Mouse (Mus musculus): ENCODE measurements around the gene Gm21905. TPM values are rescaled to one million over a fixed set of nuclear protein-coding genes. Genes with fewer than 3 reads are reported as not detected.

Gene Gm21905
- polyA plus RNA-seq, 1 experiment = not detected

DNA sequence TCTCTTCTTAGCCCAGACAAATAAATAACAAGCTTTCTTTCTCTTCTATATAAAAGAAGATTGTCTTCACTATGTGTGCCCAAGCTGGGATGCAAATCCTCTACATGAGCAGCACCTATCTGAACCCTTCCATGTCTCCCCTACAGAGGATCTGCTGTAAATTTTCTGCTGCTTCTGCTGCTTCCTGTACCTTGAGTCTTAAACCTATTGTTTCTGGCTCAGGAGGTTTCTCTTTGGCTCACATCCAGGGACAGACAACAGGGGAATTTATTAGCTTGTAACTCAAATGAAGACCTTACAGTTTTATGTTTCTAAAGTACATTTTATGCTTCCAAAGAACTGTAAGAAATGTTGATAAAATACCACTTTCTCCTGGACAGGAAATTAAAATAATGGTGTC is 785 bp upstream of the Gm21905 start:
- no peak overlapping the region for H3K4me3 ChIP-seq (replicated peaks; ENCODE audit: control insufficient read depth, low read depth, low read length)
- H3K27ac ChIP-seq (ENCODE audit: control insufficient read depth, insufficient read depth, low read depth, low read length, poor library complexity) = no peak overlapping the region
- H3K4me1 ChIP-seq (ENCODE audit: control insufficient read depth, insufficient read depth, low read length) = no peaks in the 10 kb centered on the region
- TF ChIP-seq CTCF (IDR thresholded peaks at IDR 0.05; ENCODE audit: control insufficient read depth, insufficient read depth, low read length) = no peak

DNA sequence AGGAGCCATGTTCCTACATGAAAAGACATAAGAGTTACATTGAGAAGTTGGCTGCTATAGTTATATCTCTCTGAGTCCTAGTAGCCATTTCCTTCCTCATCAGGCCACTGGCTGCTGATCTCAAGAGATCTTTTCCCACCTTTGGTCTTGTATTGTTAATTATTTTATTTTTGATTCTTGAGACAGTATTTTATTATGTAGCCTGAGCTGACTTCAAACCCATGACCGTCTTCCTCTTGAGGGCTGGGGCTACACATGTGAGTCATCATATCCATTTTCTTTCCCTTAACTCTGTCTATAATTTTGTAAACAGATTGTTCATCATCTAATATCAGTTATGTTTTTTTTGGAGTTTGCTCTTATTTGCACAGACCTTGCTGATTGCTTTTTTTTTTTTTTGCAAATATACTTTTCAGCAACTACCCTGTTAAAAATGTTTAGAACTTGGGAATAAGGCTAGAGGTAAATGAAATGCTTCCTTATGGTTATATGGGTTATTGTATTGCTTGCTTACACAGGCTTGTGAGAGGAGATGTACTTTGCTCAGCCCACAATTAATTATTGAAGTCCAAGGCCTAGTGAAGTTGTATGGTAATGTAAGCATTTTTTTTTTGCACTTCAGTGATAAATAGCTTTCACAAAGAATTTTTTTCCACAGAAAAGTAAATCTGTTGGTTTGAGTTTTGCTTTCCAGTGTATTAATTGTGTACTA is 2.0 kb downstream of the Gm21905 start:
- Histone ChIP-seq H3K4me3 (replicated peaks; ENCODE audit: control insufficient read depth, low read depth, low read length) (no peak overlapping the region), H3K27ac (ENCODE audit: control insufficient read depth, insufficient read depth, low read depth, low read length, poor library complexity) (no peak overlapping the region), H3K4me1 (ENCODE audit: control insufficient read depth, insufficient read depth, low read length) (no peaks in the 10 kb centered on the region)
- TF ChIP-seq CTCF (IDR thresholded peaks at IDR 0.05; ENCODE audit: control insufficient read depth, insufficient read depth, low read length) (no peak), POLR2A (IDR thresholded peaks at IDR 0.05; ENCODE audit: borderline replicate concordance, control insufficient read depth, low read depth, low read length) (no peak)
- 76% methylated on average over 1 of the region's 1 CpGs for WGBS

DNA sequence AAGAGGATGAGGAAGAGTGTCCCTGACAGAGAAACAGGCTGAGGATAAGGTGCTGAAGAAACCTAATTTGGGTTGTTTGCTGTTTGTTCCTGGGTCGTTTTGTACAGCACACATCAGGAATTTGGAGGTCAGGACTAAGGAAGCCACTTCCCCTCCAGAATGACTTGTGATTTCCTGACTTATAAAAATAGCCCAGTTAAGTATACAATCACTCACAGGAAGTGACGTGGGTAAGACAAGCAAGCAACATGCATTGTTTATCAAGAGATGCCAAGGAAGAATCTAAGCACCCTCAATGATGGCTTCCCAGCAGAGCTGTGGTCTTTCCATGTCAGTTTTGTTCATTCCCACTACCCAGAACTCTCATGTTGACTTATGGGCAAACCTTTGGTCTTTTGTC is 3.0 kb downstream of the Gm21905 start:
- WGBS = 1% methylated on average over 2 of the region's 2 CpGs
- H3K4me3 ChIP-seq (replicated peaks; ENCODE audit: control insufficient read depth, low read depth, low read length) = no peak overlapping the region
- no peaks in the 10 kb centered on the region for H3K4me1 ChIP-seq (ENCODE audit: control insufficient read depth, insufficient read depth, low read length)
- H3K27ac ChIP-seq (ENCODE audit: control insufficient read depth, insufficient read depth, low read depth, low read length, poor library complexity) = no peak overlapping the region
- TF ChIP-seq CTCF (IDR thresholded peaks at IDR 0.05; ENCODE audit: control insufficient read depth, insufficient read depth, low read length) = no peak
- no peak for TF ChIP-seq POLR2A (IDR thresholded peaks at IDR 0.05; ENCODE audit: borderline replicate concordance, control insufficient read depth, low read depth, low read length)

DNA sequence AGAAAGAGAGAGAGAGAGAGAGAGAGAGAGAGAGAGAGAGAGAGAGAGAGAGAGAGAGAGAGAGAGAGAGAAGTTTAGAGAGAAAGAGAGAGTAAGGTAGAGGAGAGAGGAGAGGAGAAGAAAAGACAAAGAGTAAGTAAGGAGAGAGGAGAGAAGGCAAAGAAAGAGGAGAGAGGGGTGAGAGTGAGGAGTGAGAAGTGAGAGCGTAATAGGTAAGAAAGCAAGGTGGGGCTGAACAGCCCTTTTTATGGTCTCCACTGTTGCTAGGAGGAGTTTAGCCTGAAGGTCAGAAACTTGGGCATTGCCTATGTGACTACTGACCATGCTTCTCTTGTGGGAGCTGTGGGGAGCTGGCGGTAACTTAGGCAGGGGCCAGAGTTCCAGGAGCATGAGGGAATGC is 4.9 kb downstream of the Gm21905 start, which contains the start of gene Gm5108:
Gene Gm5108 (plus strand): TSS at position 301 of the 400 bp plus-strand sequence.
- TF ChIP-seq POLR2A (IDR thresholded peaks at IDR 0.05; ENCODE audit: borderline replicate concordance, control insufficient read depth, low read depth, low read length) (no peak), CTCF (IDR thresholded peaks at IDR 0.05; ENCODE audit: control insufficient read depth, insufficient read depth, low read length) (no peak)
- Histone ChIP-seq H3K27ac (ENCODE audit: control insufficient read depth, insufficient read depth, low read depth, low read length, poor library complexity) (no peak within 1 kb of the TSS), H3K4me1 (ENCODE audit: control insufficient read depth, insufficient read depth, low read length) (no peaks in the 10 kb centered on the region), H3K4me3 (replicated peaks; ENCODE audit: control insufficient read depth, low read depth, low read length) (no peak within 1 kb of the TSS)
- 90% methylated on average over 2 of the region's 2 CpGs for WGBS

DNA sequence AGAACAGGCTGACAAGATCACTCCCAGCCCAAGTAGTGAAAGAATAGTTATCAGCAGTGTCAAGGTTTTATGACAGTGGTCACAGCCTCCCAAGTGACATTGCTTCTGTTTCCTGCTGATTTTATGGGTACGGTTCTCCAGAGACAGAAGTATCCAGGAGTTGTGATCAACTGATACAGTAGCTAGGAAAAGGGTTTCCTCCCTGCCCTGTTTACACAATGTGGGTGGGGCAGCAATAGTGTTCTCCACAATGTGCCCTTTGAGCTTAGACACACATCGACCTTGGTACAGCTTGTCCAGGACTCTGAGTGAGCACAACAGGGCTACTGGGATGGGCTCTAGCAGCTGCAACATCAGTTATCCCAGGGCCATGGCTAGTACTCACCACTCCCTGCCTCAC is 14.6 kb downstream of the Gm21905 start:
- H3K27ac ChIP-seq (ENCODE audit: control insufficient read depth, insufficient read depth, low read depth, low read length, poor library complexity) = no peak overlapping the region
- no peaks in the 10 kb centered on the region for H3K4me1 ChIP-seq (ENCODE audit: control insufficient read depth, insufficient read depth, low read length)
- TF ChIP-seq POLR2A (IDR thresholded peaks at IDR 0.05; ENCODE audit: borderline replicate concordance, control insufficient read depth, low read depth, low read length) (no peak), CTCF (IDR thresholded peaks at IDR 0.05; ENCODE audit: control insufficient read depth, insufficient read depth, low read length) (no peak)
- no peak overlapping the region for H3K4me3 ChIP-seq (replicated peaks; ENCODE audit: control insufficient read depth, low read depth, low read length)
- WGBS = 2% methylated on average over 2 of the region's 2 CpGs

DNA sequence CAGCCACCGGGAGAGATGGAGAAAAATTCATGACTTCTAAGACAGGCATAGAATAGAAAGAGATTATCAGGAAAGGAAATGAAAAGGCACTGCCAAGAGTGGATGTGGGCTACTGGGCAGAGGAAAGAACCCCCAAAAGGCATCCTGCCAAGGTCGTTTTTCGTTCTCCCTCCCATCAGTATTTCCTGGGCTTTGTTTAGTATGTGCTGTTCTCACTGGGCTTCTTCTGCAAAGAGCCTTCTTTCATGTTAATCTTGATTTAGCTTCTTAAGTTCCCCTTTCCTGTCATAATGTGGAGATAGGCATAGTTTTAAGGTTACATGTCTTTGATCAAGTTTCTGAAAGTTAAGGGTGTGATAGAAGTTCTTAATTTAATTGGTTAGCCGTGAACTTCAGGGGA is 15.6 kb downstream of the Gm21905 start:
- Histone ChIP-seq H3K27ac (ENCODE audit: control insufficient read depth, insufficient read depth, low read depth, low read length, poor library complexity) (no peak overlapping the region), H3K4me1 (ENCODE audit: control insufficient read depth, insufficient read depth, low read length) (no peaks in the 10 kb centered on the region), H3K4me3 (replicated peaks; ENCODE audit: control insufficient read depth, low read depth, low read length) (no peak overlapping the region)
- WGBS = under 1% methylated on average over 4 of the region's 4 CpGs
- no peak for TF ChIP-seq POLR2A (IDR thresholded peaks at IDR 0.05; ENCODE audit: borderline replicate concordance, control insufficient read depth, low read depth, low read length)
- TF ChIP-seq CTCF (IDR thresholded peaks at IDR 0.05; ENCODE audit: control insufficient read depth, insufficient read depth, low read length) = no peak

DNA sequence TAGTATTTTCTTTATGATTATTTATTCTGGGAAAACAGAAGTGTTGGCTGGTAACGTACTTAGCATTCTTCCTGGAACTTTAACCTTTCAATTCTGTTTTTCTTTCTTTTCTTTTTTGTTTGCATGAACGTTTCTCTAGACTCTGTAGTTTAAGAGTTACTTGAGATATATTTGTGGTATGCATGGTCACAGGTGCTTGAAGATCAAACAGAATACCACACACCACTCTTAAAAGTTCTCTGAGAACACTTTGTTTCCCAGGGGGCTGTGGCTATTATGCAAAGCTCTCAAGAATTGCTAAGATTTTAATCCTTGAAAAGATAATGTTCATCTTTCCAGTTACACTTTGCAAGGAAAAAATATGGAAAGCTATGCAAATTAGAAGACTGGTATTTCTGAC is 41.7 kb downstream of the Gm21905 start:
- Histone ChIP-seq H3K4me3 (replicated peaks; ENCODE audit: control insufficient read depth, low read depth, low read length) (no peak overlapping the region), H3K27ac (ENCODE audit: control insufficient read depth, insufficient read depth, low read depth, low read length, poor library complexity) (no peak overlapping the region), H3K4me1 (ENCODE audit: control insufficient read depth, insufficient read depth, low read length) (no peaks in the 10 kb centered on the region)
- TF ChIP-seq POLR2A (IDR thresholded peaks at IDR 0.05; ENCODE audit: borderline replicate concordance, control insufficient read depth, low read depth, low read length) (no peak), CTCF (IDR thresholded peaks at IDR 0.05; ENCODE audit: control insufficient read depth, insufficient read depth, low read length) (no peak)
- WGBS = 55% methylated on average over 2 of the region's 2 CpGs

DNA sequence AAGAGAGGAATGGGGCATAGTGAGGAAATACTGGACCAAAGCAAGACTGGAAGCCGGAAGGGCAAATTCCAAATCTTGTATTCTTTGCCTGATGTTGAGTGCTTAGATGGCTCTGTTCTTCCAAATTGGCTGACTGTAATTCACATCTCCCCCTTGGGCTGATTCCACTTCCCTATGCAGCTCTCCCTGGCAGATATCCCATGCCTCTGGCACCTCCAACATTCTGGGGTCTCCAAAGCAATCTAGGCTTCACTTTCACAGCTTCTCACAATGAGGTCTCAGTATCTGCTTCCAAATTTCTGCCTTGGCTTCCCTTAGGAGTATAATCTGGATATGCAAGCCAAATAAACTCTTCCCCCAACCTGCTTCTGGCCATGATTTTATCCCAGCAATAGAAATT is 47.3 kb downstream of the Gm21905 start:
- TF ChIP-seq CTCF (IDR thresholded peaks at IDR 0.05; ENCODE audit: control insufficient read depth, insufficient read depth, low read length) (no peak), POLR2A (IDR thresholded peaks at IDR 0.05; ENCODE audit: borderline replicate concordance, control insufficient read depth, low read depth, low read length) (no peak)
- 70% methylated on average over 1 of the region's 1 CpGs for WGBS
- H3K4me3 ChIP-seq (replicated peaks; ENCODE audit: control insufficient read depth, low read depth, low read length) = no peak overlapping the region
- no peaks in the 10 kb centered on the region for H3K4me1 ChIP-seq (ENCODE audit: control insufficient read depth, insufficient read depth, low read length)
- H3K27ac ChIP-seq (ENCODE audit: control insufficient read depth, insufficient read depth, low read depth, low read length, poor library complexity) = no peak overlapping the region

Data from bone marrow, adult 2 months (tissue).